Mouse (Mus musculus): ENCODE results near the gene Klk10. TPM values are rescaled to one million over a fixed set of nuclear protein-coding genes. Genes with fewer than 3 reads are reported as not detected.

The Klk10 gene
- polyA plus RNA-seq, 1 experiment from 2014 or later: 0.46 TPM

- no peak overlapping the region for H3K4me2 ChIP-seq (ENCODE audit: low read length)
- no peak for TF ChIP-seq CTCF (IDR thresholded peaks at IDR 0.05; ENCODE audit: low read depth)
- H3K9ac ChIP-seq (ENCODE audit: low read depth, low read length): no peak overlapping the region
- no peaks in the 10 kb centered on the region for H3K4me1 ChIP-seq (replicated peaks; ENCODE audit: insufficient read depth, low read length)
- DNase-seq (ENCODE audit: low spot score): no peak
- ATAC-seq (replicated peaks; ENCODE audit: low FRiP score, low read depth): no peak
- H3K27ac ChIP-seq: no peak overlapping the region
- no peak overlapping the region for H3K4me3 ChIP-seq (replicated peaks; ENCODE audit: low read depth, low read length)
- no peaks in the 10 kb centered on the region for H3K36me3 ChIP-seq (ENCODE audit: insufficient read depth, low read length)
- no peaks in the 10 kb centered on the region for H3K27me3 ChIP-seq (ENCODE audit: insufficient read depth, low read length)
- H3K9me3 ChIP-seq (replicated peaks; ENCODE audit: low read length): no peaks in the 10 kb centered on the region
- WGBS: 92% methylated on average over 6 of the region's 6 CpGs
These were observed 8.9 kb upstream of the Klk10 start for GRCm38 (mm10) chr7:43771916-43772315.

GRCm38 (mm10) chr7:43772901-43773300 lies 7.9 kb upstream of the Klk10 start:
- no peak for TF ChIP-seq CTCF (IDR thresholded peaks at IDR 0.05; ENCODE audit: low read depth)
- DNase-seq (ENCODE audit: low spot score): no peak
- 66% methylated on average over 3 of the region's 3 CpGs for WGBS

GRCm38 (mm10) chr7:43774364-43774763 lies 6.5 kb upstream of the Klk10 start, which contains the start of gene Klk11:
TSS of gene Klk11 (plus strand) at chr7:43774604.
- no peak for TF ChIP-seq CTCF (IDR thresholded peaks at IDR 0.05; ENCODE audit: low read depth)

More at GRCm38 (mm10) chr7:43772901-43773300, 7.9 kb upstream of the Klk10 start:
- no peaks in the 10 kb centered on the region for H3K9me3 ChIP-seq (replicated peaks; ENCODE audit: low read length)
- H3K36me3 ChIP-seq (ENCODE audit: insufficient read depth, low read length): no peaks in the 10 kb centered on the region
- no peak overlapping the region for H3K9ac ChIP-seq (ENCODE audit: low read depth, low read length)
- no peak overlapping the region for H3K4me2 ChIP-seq (ENCODE audit: low read length)
- ATAC-seq (replicated peaks; ENCODE audit: low FRiP score, low read depth): no peak
- no peaks in the 10 kb centered on the region for H3K27me3 ChIP-seq (ENCODE audit: insufficient read depth, low read length)
- H3K4me1 ChIP-seq (replicated peaks; ENCODE audit: insufficient read depth, low read length): no peaks in the 10 kb centered on the region
- H3K4me3 ChIP-seq (replicated peaks; ENCODE audit: low read depth, low read length): no peak overlapping the region
- H3K27ac ChIP-seq: no peak overlapping the region

GRCm38 (mm10) chr7:43774802-43775201 lies 6.0 kb upstream of the Klk10 start:
- TF ChIP-seq CTCF (IDR thresholded peaks at IDR 0.05; ENCODE audit: low read depth): no peak
- Histone ChIP-seq H3K27me3 (ENCODE audit: insufficient read depth, low read length) (no peaks in the 10 kb centered on the region), H3K27ac (no peak overlapping the region), H3K9ac (ENCODE audit: low read depth, low read length) (no peak overlapping the region), H3K4me1 (replicated peaks; ENCODE audit: insufficient read depth, low read length) (no peaks in the 10 kb centered on the region), H3K36me3 (ENCODE audit: insufficient read depth, low read length) (no peaks in the 10 kb centered on the region), H3K4me3 (replicated peaks; ENCODE audit: low read depth, low read length) (no peak overlapping the region), H3K4me2 (ENCODE audit: low read length) (no peak overlapping the region), H3K9me3 (replicated peaks; ENCODE audit: low read length) (no peaks in the 10 kb centered on the region)
- WGBS: 71% methylated on average over 6 of the region's 6 CpGs
- DNase-seq (ENCODE audit: low spot score) (no peak), ATAC-seq (replicated peaks; ENCODE audit: low FRiP score, low read depth) (no peak)

More at GRCm38 (mm10) chr7:43774364-43774763, 6.5 kb upstream of the Klk10 start, which contains the start of gene Klk11:
- Histone ChIP-seq H3K4me3 (replicated peaks; ENCODE audit: low read depth, low read length) (no peak within 1 kb of the TSS), H3K4me1 (replicated peaks; ENCODE audit: insufficient read depth, low read length) (no peaks in the 10 kb centered on the region), H3K9ac (ENCODE audit: low read depth, low read length) (no peak within 1 kb of the TSS), H3K27me3 (ENCODE audit: insufficient read depth, low read length) (no peaks in the 10 kb centered on the region), H3K36me3 (ENCODE audit: insufficient read depth, low read length) (no peaks in the 10 kb centered on the region), H3K4me2 (ENCODE audit: low read length) (no peak within 1 kb of the TSS), H3K9me3 (replicated peaks; ENCODE audit: low read length) (no peaks in the 10 kb centered on the region), H3K27ac (no peak within 1 kb of the TSS)
- DNase-seq (ENCODE audit: low spot score) (no peak), ATAC-seq (replicated peaks; ENCODE audit: low FRiP score, low read depth) (no peak)
- WGBS: 96% methylated on average over 5 of the region's 5 CpGs

- DNase-seq (ENCODE audit: low spot score): no peak
- no peak for ATAC-seq (replicated peaks; ENCODE audit: low FRiP score, low read depth)
These were observed 5.4 kb upstream of the Klk10 start for GRCm38 (mm10) chr7:43775311-43776057.

GRCm38 (mm10) chr7:43776506-43776905 lies 4.3 kb upstream of the Klk10 start:
- ATAC-seq (replicated peaks; ENCODE audit: low FRiP score, low read depth) (no peak), DNase-seq (ENCODE audit: low spot score) (no peak)
- Histone ChIP-seq H3K27ac (no peak overlapping the region), H3K9me3 (replicated peaks; ENCODE audit: low read length) (no peaks in the 10 kb centered on the region), H3K9ac (ENCODE audit: low read depth, low read length) (no peak overlapping the region), H3K4me3 (replicated peaks; ENCODE audit: low read depth, low read length) (no peak overlapping the region), H3K27me3 (ENCODE audit: insufficient read depth, low read length) (no peaks in the 10 kb centered on the region), H3K4me1 (replicated peaks; ENCODE audit: insufficient read depth, low read length) (no peaks in the 10 kb centered on the region), H3K36me3 (ENCODE audit: insufficient read depth, low read length) (no peaks in the 10 kb centered on the region), H3K4me2 (ENCODE audit: low read length) (no peak overlapping the region)
- WGBS: 77% methylated on average over 5 of the region's 5 CpGs
- TF ChIP-seq CTCF (IDR thresholded peaks at IDR 0.05; ENCODE audit: low read depth): no peak

More at GRCm38 (mm10) chr7:43775311-43776057, 5.4 kb upstream of the Klk10 start:
- Histone ChIP-seq H3K4me1 (replicated peaks; ENCODE audit: insufficient read depth, low read length) (no peaks in the 10 kb centered on the region), H3K9me3 (replicated peaks; ENCODE audit: low read length) (no peaks in the 10 kb centered on the region), H3K9ac (ENCODE audit: low read depth, low read length) (no peak overlapping the region), H3K36me3 (ENCODE audit: insufficient read depth, low read length) (no peaks in the 10 kb centered on the region), H3K27ac (no peak overlapping the region), H3K4me3 (replicated peaks; ENCODE audit: low read depth, low read length) (no peak overlapping the region), H3K27me3 (ENCODE audit: insufficient read depth, low read length) (no peaks in the 10 kb centered on the region), H3K4me2 (ENCODE audit: low read length) (no peak overlapping the region)
- TF ChIP-seq CTCF (IDR thresholded peaks at IDR 0.05; ENCODE audit: low read depth): no peak
- 47% methylated on average over 7 of the region's 7 CpGs for WGBS

All from kidney, postnatal 0 days (tissue).